Mouse (Mus musculus): Measurements from ENCODE around the gene Inip.

- TF ChIP-seq CTCF (conservative IDR thresholded peaks at IDR 0.05; ENCODE audit: low read length), result no peak
- TF ChIP-seq NANOG (IDR thresholded peaks at IDR 0.05; ENCODE audit: borderline replicate concordance, low read length), result no peak
- no peak for TF ChIP-seq POU5F1 (IDR thresholded peaks at IDR 0.05; ENCODE audit: borderline replicate concordance, low read length)
Observed at GRCm38 (mm10) chr4:59824860-59825259, 23.5 kb upstream of the Inip start.
